Mouse (Mus musculus) embryonic facial prominence, embryonic 14.5 days (tissue): Measurements from ENCODE around the gene Kpna6. TPM values are rescaled to one million over a fixed set of nuclear protein-coding genes. Genes with fewer than 3 reads are reported as not detected.
A peak's percentile ranks its signal among the peaks of the same experiment; 100 is the strongest.

Experiments used
- ATAC-seq: fragments of 200-750 bp; cut with Nextera tagmentation; 2 replicates; pipeline ENCODE4 v1.8.0; 2017; ENCODE audit warnings: low read depth, moderate number of reproducible peaks, moderate TSS enrichment
- DNase-seq: peaks from one replicate; pipeline ENCODE4 v3.0.0-alpha.2; 2015; ENCODE audit warnings: low spot score
- H3K27ac ChIP-seq: fragments of 300-500 bp; sonication (generic); replicated peaks from 2 replicates; pipeline ENCODE4 v1.5.1; 2014; ENCODE audit warnings: low read depth, mild to moderate bottlenecking, low read length, moderate library complexity
- H3K27me3 ChIP-seq: fragments of 300-500 bp; sonication (generic); replicated peaks from 2 replicates; pipeline ENCODE4 v1.6.1; 2014; ENCODE audit warnings: low read length; ENCODE audit not compliant: control insufficient read depth, insufficient read depth
- H3K36me3 ChIP-seq: fragments of 300-500 bp; sonication (generic); 2 replicates; pipeline ENCODE4 v1.6.1; 2014; ENCODE audit warnings: low read length, mixed read lengths; ENCODE audit not compliant: control insufficient read depth, insufficient read depth
- H3K4me1 ChIP-seq: fragments of 300-500 bp; sonication (generic); 2 replicates; pipeline ENCODE4 v1.6.1; 2014; ENCODE audit warnings: antibody characterized with exemption, low read length; ENCODE audit not compliant: control insufficient read depth, insufficient read depth
- H3K4me2 ChIP-seq: fragments of 300-500 bp; sonication (generic); 2 replicates; pipeline ENCODE4 v1.6.1; 2014; ENCODE audit warnings: low read depth, mild to moderate bottlenecking, low read length, moderate library complexity, mixed read lengths
- H3K4me3 ChIP-seq: fragments of 300-500 bp; sonication (generic); 2 replicates; pipeline ENCODE4 v1.5.1; 2014; ENCODE audit warnings: low read depth, mild to moderate bottlenecking, low read length
- H3K9ac ChIP-seq: fragments of 300-500 bp; sonication (generic); 2 replicates; pipeline ENCODE4 v1.6.1; 2014; ENCODE audit warnings: low read depth, mild to moderate bottlenecking, low read length, moderate library complexity, mixed read lengths
- H3K9me3 ChIP-seq: fragments of 300-500 bp; sonication (generic); 2 replicates; pipeline ENCODE4 v1.6.1; 2016; ENCODE audit warnings: low read length; ENCODE audit not compliant: control insufficient read depth
- WGBS: fragments of 180-500 bp; shearing (Covaris S2); extraction: QIAGEN DNeasy Blood & Tissue Kit; methylation state at CpG from one replicate; pipeline ENCODE4 v1.1.7; 2014; 5-methylcytosine and 5-hydroxymethylcytosine counted together
- polyA plus RNA-seq: library from polyadenylated mRNA; unstranded; fragments of >200 nt; fragmentation: Nextera tagmentation; extraction: Ambion mirVana; gene quantifications from 2 replicates; pipeline ENCODE4 v1.2.1, GENCODE M21; 2014

The Kpna6 gene
- polyA plus RNA-seq, 1 experiment from 2014 or later = 14.8 TPM

- Histone ChIP-seq H3K27me3 (no peaks in the 10 kb centered on the region), H3K9ac (peak overlapping the region; percentile 80), H3K9me3 (no peaks in the 10 kb centered on the region), H3K27ac (peak overlapping the region; percentile 91), H3K36me3 (peaks cover 30% of the 10 kb centered on the region), H3K4me3 (peak overlapping the region; percentile 51), H3K4me1 (peaks cover 5% of the 10 kb centered on the region; the same call in 1 of the 2 replicates), H3K4me2 (peak overlapping the region; percentile 74)
- DNase-seq (no peak), ATAC-seq (no peak)
- 83% methylated on average over 7 of the region's 7 CpGs for WGBS
Observed at GRCm38 (mm10) chr4:129697191-129697590, 24.6 kb upstream of the Kpna6 start.

GRCm38 (mm10) chr4:129696158-129696985, 23.8 kb upstream of the Kpna6 start, which contains the start of gene Tmem39b:
Gene Tmem39b, minus strand, starts transcription at chr4:129696838.
- Histone ChIP-seq H3K27me3 (no peaks in the 10 kb centered on the region), H3K4me3 (peak within 1 kb of the TSS; percentile 51), H3K4me2 (peak within 1 kb of the TSS; percentile 74), H3K9me3 (no peaks in the 10 kb centered on the region), H3K9ac (peak within 1 kb of the TSS; percentile 80), H3K4me1 (peaks cover 5% of the 10 kb centered on the region; the same call in 1 of the 2 replicates), H3K36me3 (peaks cover 30% of the 10 kb centered on the region), H3K27ac (peak within 1 kb of the TSS; percentile 91)
- ATAC-seq = peak; percentile 91
- WGBS = 0% methylated on average over 33 of the region's 57 CpGs
- peak; percentile 98 for DNase-seq

GRCm38 (mm10) chr4:129695815-129696157, 23.2 kb upstream of the Kpna6 start:
- Histone ChIP-seq H3K9ac (peak overlapping the region; percentile 80), H3K27ac (peak overlapping the region; percentile 91), H3K4me2 (peak overlapping the region; percentile 74), H3K27me3 (no peaks in the 10 kb centered on the region), H3K4me1 (peaks cover 5% of the 10 kb centered on the region; the same call in 1 of the 2 replicates), H3K4me3 (peak overlapping the region; percentile 51), H3K36me3 (peaks cover 34% of the 10 kb centered on the region), H3K9me3 (no peaks in the 10 kb centered on the region)
- ATAC-seq (no peak), DNase-seq (no peak)
- 24% methylated on average over 6 of the region's 6 CpGs for WGBS

- Histone ChIP-seq H3K36me3 (peaks cover 91% of the 10 kb centered on the region), H3K4me2 (no peak overlapping the region), H3K4me1 (no peaks in the 10 kb centered on the region), H3K9ac (no peak overlapping the region), H3K9me3 (no peaks in the 10 kb centered on the region), H3K27me3 (no peaks in the 10 kb centered on the region), H3K4me3 (no peak overlapping the region), H3K27ac (no peak overlapping the region)
- ATAC-seq = no peak
- DNase-seq = no peak
- 87% methylated on average over 5 of the region's 6 CpGs for WGBS
Observed at GRCm38 (mm10) chr4:129684531-129684930, 12.0 kb upstream of the Kpna6 start.

- H3K4me1 ChIP-seq = no peaks in the 10 kb centered on the region
- H3K4me2 ChIP-seq = no peak overlapping the region
- H3K9me3 ChIP-seq = no peaks in the 10 kb centered on the region
- ATAC-seq = no peak
- peaks cover 91% of the 10 kb centered on the region for H3K36me3 ChIP-seq
- H3K4me3 ChIP-seq = no peak overlapping the region
- no peak overlapping the region for H3K27ac ChIP-seq
- no peaks in the 10 kb centered on the region for H3K27me3 ChIP-seq
- no peak for DNase-seq
- 87% methylated on average over 10 of the region's 11 CpGs for WGBS
- no peak overlapping the region for H3K9ac ChIP-seq
Observed at GRCm38 (mm10) chr4:129683901-129684493, 11.4 kb upstream of the Kpna6 start.

GRCm38 (mm10) chr4:129681837-129682236, 9.3 kb upstream of the Kpna6 start:
- DNase-seq (no peak), ATAC-seq (no peak)
- WGBS = 96% methylated on average over 11 of the region's 11 CpGs
- Histone ChIP-seq H3K27me3 (no peaks in the 10 kb centered on the region), H3K36me3 (peaks cover 93% of the 10 kb centered on the region), H3K4me1 (no peaks in the 10 kb centered on the region), H3K4me3 (no peak overlapping the region), H3K9me3 (no peaks in the 10 kb centered on the region), H3K4me2 (no peak overlapping the region), H3K9ac (no peak overlapping the region), H3K27ac (no peak overlapping the region)

GRCm38 (mm10) chr4:129672878-129673449, 397 bp upstream of the Kpna6 start:
- Histone ChIP-seq H3K27me3 (no peaks in the 10 kb centered on the region), H3K4me3 (peak overlapping the region; percentile 99), H3K9me3 (no peaks in the 10 kb centered on the region), H3K9ac (peak overlapping the region; percentile 99), H3K4me1 (peaks cover 7% of the 10 kb centered on the region; the same call in 1 of the 2 replicates), H3K36me3 (peaks cover 23% of the 10 kb centered on the region), H3K27ac (peak overlapping the region; percentile 92), H3K4me2 (peak overlapping the region; percentile 68)
- DNase-seq = no peak
- 9% methylated on average over 10 of the region's 10 CpGs for WGBS
- no peak; the same call in 1 of the 2 replicates for ATAC-seq

- Histone ChIP-seq H3K4me1 (peaks cover 7% of the 10 kb centered on the region; the same call in 1 of the 2 replicates), H3K27me3 (no peaks in the 10 kb centered on the region), H3K4me3 (peak overlapping the region; percentile 99), H3K9me3 (no peaks in the 10 kb centered on the region), H3K9ac (peak overlapping the region; percentile 99), H3K36me3 (peaks cover 15% of the 10 kb centered on the region), H3K4me2 (peak overlapping the region; percentile 68), H3K27ac (peak overlapping the region; percentile 92)
- WGBS = 3% methylated on average over 12 of the region's 12 CpGs
- ATAC-seq (no peak), DNase-seq (peak; percentile 76)
Observed at GRCm38 (mm10) chr4:129671491-129672082, 980 bp downstream of the Kpna6 start.
